24 mouse cellular contexts compared by ENCODE assay signal in the genomic region with DNA sequence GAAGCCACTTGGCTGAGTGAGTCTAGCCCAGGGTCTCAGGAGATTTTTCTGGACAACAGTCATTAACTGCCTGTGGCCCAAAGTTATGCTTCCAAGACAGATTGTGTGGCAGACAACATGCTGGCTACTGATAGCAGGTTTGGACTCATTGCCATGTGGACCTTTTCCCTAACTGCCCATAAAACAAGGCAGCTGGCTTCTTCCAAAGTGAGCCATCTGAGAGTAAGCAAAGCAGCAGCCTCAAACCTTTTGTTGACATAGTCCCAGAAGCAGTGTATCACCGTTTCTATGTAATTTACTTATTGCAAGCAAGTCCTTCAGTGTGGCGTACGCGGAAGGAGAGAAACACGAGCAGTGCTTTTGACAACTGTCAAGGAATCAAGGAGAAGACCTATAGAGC. TPM values are rescaled to one million over a fixed set of nuclear protein-coding genes. Genes with fewer than 3 reads are reported as not detected.
DNase-seq lines count a peak whose midpoint lies in the region; ATAC-seq and TF ChIP-seq lines count a peak whose summit lies in the region.
"Had no signal": no experiment of that assay in that cellular context is flagged by ENCODE, and none has a peak within 500 bp of the region (broad histone marks: within the 10 kb centered on the region; RNA-seq: fewer than 3 reads in every experiment).

No protein-coding gene starts in this region.

- DNase-seq in heart, adult 2 months, result no peak
- DNase-seq in lung, embryonic 14.5 days, result peak; percentile 67
- no peak for DNase-seq in lung, postnatal 4 days
- peak; percentile 13 for DNase-seq in lung, postnatal 0 days (ENCODE audit: low spot score)
- no peak for DNase-seq in gastrocnemius, adult 18-20 months (ENCODE audit: low spot score)
- no peak for DNase-seq in retina, postnatal 1 day
- DNase-seq: adrenal gland, postnatal 14 days; cerebellum, adult 18-20 months; cerebellum, postnatal 36 days; forebrain, postnatal 0 days; gastrocnemius, adult 2 months; gastrocnemius, postnatal 25 days; heart, postnatal 10 days; heart, postnatal 4 days had no signal

- intact Hi-C loops in heart, adult 2 months (cut with DNase I), result no loop called here

- no peaks in the 10 kb centered on the region for H3K9me3 ChIP-seq in heart, embryonic 13.5 days
- no peaks in the 10 kb centered on the region for H3K9me3 ChIP-seq in lung, embryonic 14.5 days (ENCODE audit: low read depth, low read length)
- no peaks in the 10 kb centered on the region for H3K9me3 ChIP-seq in lung, postnatal 0 days (ENCODE audit: low read length)
- H3K9me3 ChIP-seq: embryonic facial prominence, embryonic 13.5 days; forebrain, embryonic 12.5 days; hindbrain, embryonic 12.5 days had no signal

- no peaks in the 10 kb centered on the region for H3K4me1 ChIP-seq in heart, embryonic 13.5 days
- no peaks in the 10 kb centered on the region for H3K4me1 ChIP-seq in heart, adult 2 months (ENCODE audit: control insufficient read depth, insufficient read depth, low read length)
- no peaks in the 10 kb centered on the region for H3K4me1 ChIP-seq in lung, embryonic 14.5 days (ENCODE audit: insufficient read depth)
- no peaks in the 10 kb centered on the region for H3K4me1 ChIP-seq in lung, postnatal 0 days (ENCODE audit: insufficient read depth, low read depth, low read length)
- H3K4me1 ChIP-seq: embryonic facial prominence, embryonic 13.5 days; forebrain, embryonic 12.5 days; hindbrain, embryonic 12.5 days had no signal

- no peak overlapping the region for H3K4me3 ChIP-seq in heart, embryonic 13.5 days
- no peak overlapping the region for H3K4me3 ChIP-seq in heart, adult 2 months
- H3K4me3 ChIP-seq in lung, embryonic 14.5 days (ENCODE audit: low read depth, low read length), result no peak overlapping the region
- no peak overlapping the region for H3K4me3 ChIP-seq in lung, postnatal 0 days (ENCODE audit: low read depth, low read length)
- H3K4me3 ChIP-seq: embryonic facial prominence, embryonic 13.5 days; forebrain, embryonic 12.5 days; gastrocnemius, adult 2 months; hindbrain, embryonic 12.5 days had no signal

- TF ChIP-seq CTCF in heart, adult 2 months (IDR thresholded peaks at IDR 0.05), result no peak
- no peak for TF ChIP-seq CTCF in lung, embryonic 14.5 days (IDR thresholded peaks at IDR 0.05; ENCODE audit: low read depth)
- no peak for TF ChIP-seq CTCF in lung, postnatal 0 days (IDR thresholded peaks at IDR 0.05)

- H3K9ac ChIP-seq in heart, embryonic 13.5 days, result no peak overlapping the region
- no peak overlapping the region for H3K9ac ChIP-seq in heart, adult 2 months (ENCODE audit: low read depth, low read length)
- no peak overlapping the region for H3K9ac ChIP-seq in lung, embryonic 14.5 days
- H3K9ac ChIP-seq in lung, postnatal 0 days (replicated peaks; ENCODE audit: low read depth), result no peak overlapping the region
- H3K9ac ChIP-seq: embryonic facial prominence, embryonic 13.5 days; forebrain, embryonic 12.5 days; forebrain, postnatal 0 days; hindbrain, embryonic 12.5 days had no signal

- peak overlapping the region; percentile 27; the same call in 1 of the 2 replicates for H3K4me2 ChIP-seq in heart, embryonic 13.5 days
- no peak overlapping the region for H3K4me2 ChIP-seq in lung, embryonic 14.5 days
- H3K4me2 ChIP-seq in lung, postnatal 0 days (replicated peaks; ENCODE audit: low read depth, low read length), result 0 out of 2 replicates have a peak overlapping the region, but pooled peaks have one; percentile 9
- H3K4me2 ChIP-seq: embryonic facial prominence, embryonic 13.5 days; forebrain, embryonic 12.5 days; hindbrain, embryonic 12.5 days had no signal

- TF ChIP-seq EP300 in heart, adult 2 months (IDR thresholded peaks at IDR 0.05; ENCODE audit: insufficient read depth, low read depth, low read length), result no peak
- no peak for TF ChIP-seq EP300 in lung, postnatal 0 days (IDR thresholded peaks at IDR 0.05)

- no peak for ATAC-seq in heart, embryonic 13.5 days (ENCODE audit: extremely low read depth, insufficient number of reproducible peaks, low FRiP score, low TSS enrichment)
- peak; percentile 88; the same call in 1 of the 2 replicates for ATAC-seq in lung, embryonic 14.5 days (ENCODE audit: insufficient read depth)
- no peak for ATAC-seq in lung, postnatal 0 days
- ATAC-seq: activated CD4-positive, CD25-positive, alpha-beta regulatory T cell, adult 4 months; forebrain, postnatal 0 days; hindbrain, embryonic 16.5 days; Patski had no signal

- H3K36me3 ChIP-seq in heart, embryonic 13.5 days, result no peaks in the 10 kb centered on the region
- no peaks in the 10 kb centered on the region for H3K36me3 ChIP-seq in heart, adult 2 months (ENCODE audit: control insufficient read depth, insufficient read depth, low read length)
- no peaks in the 10 kb centered on the region for H3K36me3 ChIP-seq in lung, embryonic 14.5 days (ENCODE audit: insufficient read depth)
- H3K36me3 ChIP-seq in lung, postnatal 0 days (ENCODE audit: insufficient read depth, low read length), result no peaks in the 10 kb centered on the region
- H3K36me3 ChIP-seq: embryonic facial prominence, embryonic 13.5 days; forebrain, embryonic 12.5 days; hindbrain, embryonic 12.5 days had no signal

- H3K27ac ChIP-seq in heart, embryonic 13.5 days (replicated peaks), result no peak overlapping the region
- no peak overlapping the region for H3K27ac ChIP-seq in heart, adult 2 months
- H3K27ac ChIP-seq in lung, embryonic 14.5 days (ENCODE audit: low read depth), result peak overlapping the region; percentile 2; the same call in 1 of the 2 replicates
- no peak overlapping the region for H3K27ac ChIP-seq in lung, postnatal 0 days (ENCODE audit: low read length)
- H3K27ac ChIP-seq: embryonic facial prominence, embryonic 13.5 days; forebrain, embryonic 12.5 days; gastrocnemius, adult 2 months; hindbrain, embryonic 12.5 days had no signal

- WGBS in heart, embryonic 13.5 days, result 38% methylated on average over 5 of the region's 5 CpGs
- WGBS in heart, adult 2 months, result 59% methylated on average over 5 of the region's 5 CpGs
- 37% methylated on average over 5 of the region's 5 CpGs for WGBS in lung, embryonic 14.5 days
- WGBS in lung, postnatal 0 days, result 37% methylated on average over 5 of the region's 5 CpGs

- TF ChIP-seq POLR2A in heart, adult 2 months (IDR thresholded peaks at IDR 0.05; ENCODE audit: insufficient read depth, low read depth, low read length), result no peak

- H3K79me2 ChIP-seq in heart, adult 2 months (replicated peaks; ENCODE audit: control insufficient read depth, insufficient read depth, low read length), result no peaks in the 10 kb centered on the region

- H3K27me3 ChIP-seq in heart, embryonic 13.5 days (replicated peaks), result 0 out of 2 replicates have a peak, but pooled peaks cover 7% of the 10 kb centered on the region
- H3K27me3 ChIP-seq in heart, adult 2 months (ENCODE audit: control insufficient read depth, insufficient read depth, low read length), result no peaks in the 10 kb centered on the region
- H3K27me3 ChIP-seq in lung, embryonic 14.5 days (ENCODE audit: insufficient read depth, low read length), result no peaks in the 10 kb centered on the region
- no peaks in the 10 kb centered on the region for H3K27me3 ChIP-seq in lung, postnatal 0 days (replicated peaks; ENCODE audit: insufficient read depth, low read length)
- H3K27me3 ChIP-seq: CH12.LX had no signal

RNA-seq across cellular contexts. Expression of a gene that starts 18.2 kb away (rescaled TPM):
- not detected in 2 replicates for polyA plus RNA-seq in heart, embryonic 13.5 days (2015; fragmentation: Nextera tagmentation; extraction: Ambion mirVana)
- not detected for total RNA-seq in heart, adult 2 months (2021)
- polyA plus RNA-seq in heart, adult 2 months (2012; rRNA removed), result not detected in 2 replicates
- polyA plus RNA-seq in lung, embryonic 14.5 days (2014; fragmentation: Nextera tagmentation; extraction: Ambion mirVana), result 0.03 TPM in 2 replicates
- polyA plus RNA-seq in lung, postnatal 0 days (2015; fragmentation: Nextera tagmentation; extraction: Ambion mirVana), result 0.01 and 0.02 TPM in 2 replicates
- total RNA-seq in gastrocnemius, adult 18-20 months (2021), result under 1 TPM; 0.05 to 0.09 TPM
- total RNA-seq: CH12.LX; granulocyte monocyte progenitor cell, adult 5-6 weeks; heart, postnatal 4 days had no signal
- polyA plus RNA-seq: heart, embryonic 14.5 days had no signal

Comparison
In these comparisons a context has a peak if more than half of its experiments do, and no peak if none do; other contexts are left out.
1. DNase-seq: peak in lung, embryonic 14.5 days (single experiment) and lung, postnatal 0 days (single experiment); none in heart, adult 2 months (0 of 2), lung, postnatal 4 days (0 of 2), gastrocnemius, adult 18-20 months (single experiment) and retina, postnatal 1 day (single experiment).